Mouse (Mus musculus) embryonic fibroblast, embryonic 13.5 days (primary cell): ENCODE measurements at regions not wholly inside any gene's neighbourhood (a gene's known extent, or its start where the extent isn't known, plus 50 kb on each side); places are given as distances from the start of the nearest gene placed in this dataset.
"Not testable (repeated sequence)": the region's sequence is repeated elsewhere in the genome, so short reads cannot be mapped to it uniquely, and the experiment has no call there.

Source experiments
- H3K27ac ChIP-seq: 2 replicates; pipeline ENCODE4 v1.5.1; 2012; ENCODE audit warnings: low read length, control low read depth, inconsistent platforms; ENCODE audit not compliant: insufficient read depth
- H3K4me1 ChIP-seq: 2 replicates; pipeline ENCODE4 v1.6.1; 2011; ENCODE audit warnings: low read length; ENCODE audit not compliant: control insufficient read depth, insufficient read depth
- H3K4me3 ChIP-seq: 2 replicates; pipeline ENCODE4 v1.5.1; 2011; ENCODE audit warnings: mild to moderate bottlenecking, control low read depth, low read length; ENCODE audit not compliant: insufficient read depth
- CTCF ChIP-seq: IDR thresholded peaks from 2 replicates; pipeline ENCODE4 v1.5.1; 2011; ENCODE audit warnings: mild to moderate bottlenecking, control low read depth, low read length, moderate library complexity, borderline replicate concordance; ENCODE audit not compliant: insufficient read depth
- POLR2A ChIP-seq: IDR thresholded peaks from 2 replicates; pipeline ENCODE4 v1.6.1; 2011; ENCODE audit warnings: low read depth, mild to moderate bottlenecking, control low read depth, low read length, moderate library complexity

DNA sequence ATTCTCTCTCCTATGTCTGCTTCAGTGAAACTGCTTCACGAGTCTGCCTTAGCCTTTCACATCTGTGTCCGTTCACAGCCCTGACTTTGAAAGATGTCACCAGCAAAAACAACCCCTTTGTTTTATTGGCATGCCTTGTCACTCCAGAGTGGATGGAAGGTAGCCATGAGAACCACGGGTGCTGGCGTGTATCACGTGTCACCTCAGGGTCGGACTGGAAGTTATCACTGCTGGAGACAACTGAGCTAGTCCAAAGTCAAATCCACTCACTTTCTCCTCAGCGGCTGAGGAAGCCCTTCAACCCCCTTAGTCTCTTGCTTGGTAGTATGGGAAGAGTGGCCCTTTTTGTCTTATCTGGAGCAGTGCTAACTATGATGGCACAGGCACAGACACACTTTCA is 171.3 kb upstream of the Rhobtb1 start:
- Histone ChIP-seq H3K4me1 (no peaks in the 10 kb centered on the region; the same call in 1 of the 2 replicates), H3K27ac (no peak overlapping the region), H3K4me3 (no peak overlapping the region)
- TF ChIP-seq POLR2A (no peak), CTCF (no peak)

DNA sequence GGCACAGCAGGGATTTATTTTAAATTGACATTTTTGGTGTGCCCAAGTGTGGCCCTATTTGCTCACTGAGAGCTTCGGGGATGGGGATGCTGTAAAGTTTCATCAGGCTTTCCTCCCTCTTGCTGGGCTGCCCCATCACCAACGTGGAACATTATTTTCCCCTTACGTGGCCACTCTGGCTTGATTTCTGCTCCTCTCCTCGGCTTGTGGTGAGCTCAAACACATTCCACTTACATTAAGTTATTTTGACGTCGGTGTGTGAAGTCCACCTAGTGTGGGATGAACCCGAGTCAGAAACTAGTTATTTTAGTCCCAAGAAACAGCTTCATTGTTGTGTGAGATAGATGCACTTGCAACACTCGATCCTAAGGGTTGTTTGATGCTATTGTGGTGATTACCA is 168.9 kb upstream of the Rhobtb1 start:
- Histone ChIP-seq H3K27ac (peak overlapping the region; percentile 52), H3K4me1 (peaks cover under 1% of the 10 kb centered on the region; the same call in 1 of the 2 replicates), H3K4me3 (no peak overlapping the region)
- TF ChIP-seq POLR2A = no peak
- TF ChIP-seq CTCF = no peak

- H3K4me3 ChIP-seq = no peak overlapping the region
- no peak for TF ChIP-seq CTCF
- H3K27ac ChIP-seq = no peak overlapping the region
- H3K4me1 ChIP-seq = peaks cover 8% of the 10 kb centered on the region; the same call in 1 of the 2 replicates
Measured at GRCm38 (mm10) chr10:68990584-68990983, 160.7 kb upstream of the Rhobtb1 start.

GRCm38 (mm10) chr10:68999610-69000009 is 151.6 kb upstream of the Rhobtb1 start:
- Histone ChIP-seq H3K4me3 (no peak overlapping the region), H3K27ac (no peak overlapping the region), H3K4me1 (no peaks in the 10 kb centered on the region)
- TF ChIP-seq POLR2A (no peak), CTCF (no peak)

- no peak overlapping the region for H3K4me3 ChIP-seq
- no peak overlapping the region for H3K27ac ChIP-seq
- no peaks in the 10 kb centered on the region for H3K4me1 ChIP-seq
- no peak for TF ChIP-seq POLR2A
- no peak for TF ChIP-seq CTCF
Measured at GRCm38 (mm10) chr10:69001654-69002435, 149.4 kb upstream of the Rhobtb1 start.

- Histone ChIP-seq H3K4me1 (no peaks in the 10 kb centered on the region), H3K4me3 (no peak overlapping the region), H3K27ac (no peak overlapping the region)
- TF ChIP-seq POLR2A (no peak), CTCF (peak; percentile 92; the same call in 1 of the 2 replicates)
Measured at GRCm38 (mm10) chr10:69005199-69005872, 145.9 kb upstream of the Rhobtb1 start.

DNA sequence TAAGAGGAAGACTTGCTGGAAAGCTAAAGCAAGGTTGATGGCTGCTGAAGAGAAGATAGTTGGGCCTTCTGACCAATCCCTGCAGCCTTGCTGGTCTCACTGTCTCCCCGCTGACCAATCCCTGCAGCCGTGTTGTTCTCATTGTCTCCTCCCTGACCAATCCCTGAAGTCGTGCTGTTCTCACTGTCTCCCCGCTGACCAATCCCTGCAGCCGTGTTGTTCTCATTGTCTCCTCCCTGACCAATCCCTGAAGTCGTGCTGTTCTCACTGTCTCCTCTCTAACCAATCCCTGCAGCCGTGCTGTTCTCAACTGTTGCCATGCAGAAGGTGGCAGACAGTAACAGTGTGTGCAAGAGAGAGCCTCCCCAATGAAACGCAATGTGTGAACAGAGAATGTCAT is 142.6 kb upstream of the Rhobtb1 start:
- H3K4me1 ChIP-seq, H3K4me3 ChIP-seq, H3K27ac ChIP-seq: not testable (repeated sequence)

- no peak overlapping the region for H3K27ac ChIP-seq
- TF ChIP-seq POLR2A (no peak), CTCF (no peak)
- H3K4me1 ChIP-seq = no peaks in the 10 kb centered on the region
- H3K4me3 ChIP-seq = no peak overlapping the region
Measured at GRCm38 (mm10) chr10:69020811-69021743, 130.2 kb upstream of the Rhobtb1 start.

GRCm38 (mm10) chr10:69033410-69033809 is 117.8 kb upstream of the Rhobtb1 start:
- TF ChIP-seq CTCF (no peak), POLR2A (no peak)
- no peaks in the 10 kb centered on the region for H3K4me1 ChIP-seq
- H3K4me3 ChIP-seq = no peak overlapping the region
- no peak overlapping the region for H3K27ac ChIP-seq
